Mouse (Mus musculus) megakaryocyte, embryonic 14.5 days (primary cell): ENCODE results near the gene Gpatch1.

ENCODE experiments used
- FLI1 ChIP-seq: IDR thresholded peaks from 2 replicates; pipeline ENCODE4 v1.6.1; 2012; ENCODE audit warnings: low read length, inconsistent platforms, mixed read lengths
- GATA1 ChIP-seq: IDR thresholded peaks from 3 replicates; pipeline ENCODE4 v1.6.1; 2012; ENCODE audit warnings: mixed read lengths, low read length, inconsistent platforms, borderline replicate concordance

GRCm38 (mm10) chr7:35233861-35234260 is 84.4 kb downstream of the Gpatch1 start:
- no peak for TF ChIP-seq GATA1
- no peak for TF ChIP-seq FLI1
